Mouse (Mus musculus) neural tube, embryonic 15.5 days (tissue): Measurements from ENCODE around the gene Wdr12. TPM values are rescaled to one million over a fixed set of nuclear protein-coding genes. Genes with fewer than 3 reads are reported as not detected.
"Not testable (repeated sequence)": the region's sequence is repeated elsewhere in the genome, so short reads cannot be mapped to it uniquely, and the experiment has no call there.

ENCODE experiments used
- ATAC-seq: fragments of 200-750 bp; cut with Nextera tagmentation; 2 replicates; pipeline ENCODE4 v1.8.0; 2017; ENCODE audit warnings: mild to moderate bottlenecking, moderate TSS enrichment, moderate library complexity; ENCODE audit not compliant: low FRiP score
- H3K27ac ChIP-seq: fragments of 300-500 bp; sonication (generic); replicated peaks from 2 replicates; pipeline ENCODE4 v1.5.1; 2015; ENCODE audit warnings: mild to moderate bottlenecking, inconsistent platforms
- H3K27me3 ChIP-seq: fragments of 300-500 bp; sonication (generic); replicated peaks from 2 replicates; pipeline ENCODE4 v1.6.1; 2015; ENCODE audit warnings: inconsistent platforms
- H3K36me3 ChIP-seq: fragments of 300-500 bp; sonication (generic); 2 replicates; pipeline ENCODE4 v1.6.1; 2015; ENCODE audit warnings: inconsistent platforms
- H3K4me1 ChIP-seq: fragments of 300-500 bp; sonication (generic); 2 replicates; pipeline ENCODE4 v1.6.1; 2015; ENCODE audit warnings: inconsistent platforms
- H3K4me2 ChIP-seq: fragments of 300-500 bp; sonication (generic); 2 replicates; pipeline ENCODE4 v1.6.1; 2015; ENCODE audit warnings: inconsistent platforms, mild to moderate bottlenecking, moderate library complexity
- H3K4me3 ChIP-seq: fragments of 300-500 bp; sonication (generic); replicated peaks from 2 replicates; pipeline ENCODE4 v1.5.1; 2015; ENCODE audit warnings: mild to moderate bottlenecking, inconsistent platforms
- H3K9ac ChIP-seq: fragments of 300-500 bp; sonication (generic); replicated peaks from 2 replicates; pipeline ENCODE4 v1.6.1; 2015; ENCODE audit warnings: mild to moderate bottlenecking, inconsistent platforms
- H3K9me3 ChIP-seq: fragments of 300-500 bp; sonication (generic); replicated peaks from 2 replicates; pipeline ENCODE4 v1.6.1; 2016; ENCODE audit warnings: inconsistent platforms
- whole genome bisulfite sequencing: fragments of 180-500 bp; shearing (Covaris S2); methylation state at CpG from one replicate; pipeline ENCODE4 v1.1.7; 2015; ENCODE audit warnings: mixed read lengths; 5-methylcytosine and 5-hydroxymethylcytosine counted together
- polyA plus RNA-seq: library from polyadenylated mRNA; unstranded; fragments of >200 nt; fragmentation: Nextera tagmentation; extraction: Ambion mirVana; gene quantifications from 2 replicates; pipeline ENCODE4 v1.2.1, GENCODE M21; 2015

Wdr12 gene
- polyA plus RNA-seq: 49.2 and 53.1 TPM in 2 replicates

GRCm38 (mm10) chr1:60098024-60098781 lies at the start of gene Wdr12, which contains the start of gene Carf:
Gene Wdr12 (minus strand): TSS chr1:60098645.
Gene Carf (plus strand): TSS chr1:60098247.
- H3K27me3 ChIP-seq: no peaks in the 10 kb centered on the region
- H3K9ac ChIP-seq: peak within 1 kb of the TSS; percentile 97
- H3K4me1 ChIP-seq: peaks cover 20% of the 10 kb centered on the region
- ATAC-seq: peak; percentile 96
- peak within 1 kb of the TSS; percentile 83 for H3K4me3 ChIP-seq
- peaks cover 9% of the 10 kb centered on the region for H3K36me3 ChIP-seq
- under 1% methylated on average over 70 of the region's 71 CpGs for WGBS
- H3K4me2 ChIP-seq: peak within 1 kb of the TSS; percentile 76
- H3K27ac ChIP-seq: peak within 1 kb of the TSS; percentile 99
- no peaks in the 10 kb centered on the region for H3K9me3 ChIP-seq

DNA sequence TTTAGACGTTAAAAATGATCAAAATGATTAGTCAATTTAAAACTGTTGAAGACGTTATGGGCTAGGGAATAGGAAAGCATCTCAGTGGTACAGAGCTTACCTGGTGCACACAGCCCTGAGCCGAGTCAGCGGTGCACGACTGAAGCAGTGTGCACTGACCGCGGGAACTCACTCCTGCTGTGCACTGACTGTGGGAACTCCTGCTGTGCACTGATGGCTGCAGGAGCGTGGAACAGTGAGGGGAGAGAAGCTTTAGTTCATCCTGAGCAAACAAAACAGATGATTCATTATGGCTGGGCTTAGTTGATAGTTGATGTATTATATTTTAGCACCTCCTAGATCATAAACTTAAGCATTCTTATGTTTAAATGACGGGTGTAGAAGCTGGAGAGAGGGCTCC lies 38.9 kb upstream of the Wdr12 start:
- Histone ChIP-seq H3K4me1 (no peaks in the 10 kb centered on the region), H3K4me2 (no peak overlapping the region), H3K4me3 (no peak overlapping the region), H3K27me3 (no peaks in the 10 kb centered on the region), H3K27ac (no peak overlapping the region), H3K9ac (no peak overlapping the region), H3K36me3 (peaks cover 9% of the 10 kb centered on the region), H3K9me3 (no peaks in the 10 kb centered on the region)
- no peak for ATAC-seq
- 48% methylated on average over 9 of the region's 9 CpGs for WGBS

GRCm38 (mm10) chr1:60117721-60118455 lies 19.4 kb upstream of the Wdr12 start:
- Histone ChIP-seq H3K9ac (no peak overlapping the region), H3K27me3 (no peaks in the 10 kb centered on the region), H3K9me3 (0 out of 2 replicates have a peak, but pooled peaks cover 3% of the 10 kb centered on the region), H3K36me3 (peaks cover 21% of the 10 kb centered on the region; the same call in 1 of the 2 replicates), H3K4me3 (no peak overlapping the region), H3K4me1 (no peaks in the 10 kb centered on the region), H3K27ac (no peak overlapping the region), H3K4me2 (no peak overlapping the region)
- 66% methylated on average over 7 of the region's 7 CpGs for WGBS
- ATAC-seq: no peak

GRCm38 (mm10) chr1:60104582-60104981 lies 6.1 kb upstream of the Wdr12 start:
- Histone ChIP-seq H3K4me2 (no peak overlapping the region), H3K27me3 (no peaks in the 10 kb centered on the region), H3K9ac (no peak overlapping the region), H3K36me3 (peaks cover 15% of the 10 kb centered on the region), H3K27ac (no peak overlapping the region), H3K9me3 (no peaks in the 10 kb centered on the region), H3K4me1 (no peaks in the 10 kb centered on the region), H3K4me3 (no peak overlapping the region)
- no peak for ATAC-seq
- WGBS: 98% methylated on average over 1 of the region's 1 CpGs

GRCm38 (mm10) chr1:60098839-60099238 lies 394 bp upstream of the Wdr12 start:
- H3K36me3 ChIP-seq: peaks cover 5% of the 10 kb centered on the region
- peak overlapping the region; percentile 99 for H3K27ac ChIP-seq
- peak; percentile 7; the same call in 1 of the 2 replicates for ATAC-seq
- H3K4me2 ChIP-seq: peak overlapping the region; percentile 76
- H3K4me1 ChIP-seq: peaks cover 20% of the 10 kb centered on the region
- WGBS: 10% methylated on average over 9 of the region's 9 CpGs
- H3K9ac ChIP-seq: peak overlapping the region; percentile 97
- H3K27me3 ChIP-seq: no peaks in the 10 kb centered on the region
- H3K4me3 ChIP-seq: peak overlapping the region; percentile 83
- no peaks in the 10 kb centered on the region for H3K9me3 ChIP-seq

- no peaks in the 10 kb centered on the region for H3K9me3 ChIP-seq
- H3K4me3 ChIP-seq: peak overlapping the region; percentile 83
- H3K36me3 ChIP-seq: peaks cover 14% of the 10 kb centered on the region
- H3K27ac ChIP-seq: peak overlapping the region; percentile 99
- under 1% methylated on average over 25 of the region's 25 CpGs for WGBS
- no peaks in the 10 kb centered on the region for H3K27me3 ChIP-seq
- peak overlapping the region; percentile 76 for H3K4me2 ChIP-seq
- ATAC-seq: peak; percentile 93
- H3K9ac ChIP-seq: peak overlapping the region; percentile 63
- peaks cover 20% of the 10 kb centered on the region for H3K4me1 ChIP-seq
Measured at GRCm38 (mm10) chr1:60097277-60098023, 995 bp downstream of the Wdr12 start.

DNA sequence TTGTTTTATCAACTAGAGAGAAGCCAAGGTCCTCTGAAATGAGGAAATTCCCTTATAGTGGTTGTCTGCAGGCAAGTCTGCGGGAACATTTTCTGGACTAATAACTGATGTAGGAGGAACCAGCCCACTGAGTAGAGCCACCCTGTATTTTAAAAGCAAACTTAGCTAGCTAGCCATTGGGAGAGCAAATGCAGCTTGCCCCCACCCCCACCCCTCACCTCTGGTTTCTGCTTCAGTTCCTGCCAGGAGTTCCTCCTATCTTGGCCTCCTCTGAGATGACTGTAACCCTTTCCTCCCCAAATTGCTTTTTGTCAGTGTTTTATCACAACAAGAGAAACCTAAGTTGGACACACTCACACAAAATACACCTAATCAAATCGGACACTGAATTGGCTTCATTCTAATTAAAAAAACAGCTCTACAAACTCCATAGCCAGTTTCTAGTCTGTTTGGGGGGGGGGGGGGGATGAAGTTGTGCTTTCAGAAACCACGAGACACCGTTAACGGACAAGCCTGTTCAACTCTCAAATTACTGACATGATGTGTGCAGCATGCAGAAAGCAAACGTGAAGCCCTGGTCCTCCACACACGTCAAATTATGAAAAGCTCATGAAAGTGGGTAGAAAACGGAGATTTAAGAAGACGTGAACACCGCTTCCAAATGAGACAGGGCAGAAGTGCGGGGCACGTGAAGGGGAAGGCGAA lies 1.7 kb downstream of the Wdr12 start:
- ATAC-seq: no peak

GRCm38 (mm10) chr1:60076411-60076810 lies 22.0 kb downstream of the Wdr12 start:
- ATAC-seq: no peak
- Histone ChIP-seq H3K4me3 (no peak overlapping the region), H3K9ac (no peak overlapping the region), H3K27ac (no peak overlapping the region), H3K4me1 (no peaks in the 10 kb centered on the region), H3K36me3 (peaks cover 27% of the 10 kb centered on the region), H3K27me3 (no peaks in the 10 kb centered on the region), H3K4me2 (no peak overlapping the region), H3K9me3 (no peaks in the 10 kb centered on the region)
- WGBS: 86% methylated on average over 6 of the region's 6 CpGs

More for the DNA sequence above, 1.7 kb downstream of the Wdr12 start:
- Histone ChIP-seq H3K4me2 (peak overlapping the region; percentile 76), H3K9ac (peak overlapping the region; percentile 63), H3K27me3 (no peaks in the 10 kb centered on the region), H3K36me3 (peaks cover 20% of the 10 kb centered on the region), H3K9me3 (no peaks in the 10 kb centered on the region), H3K4me1 (peaks cover 20% of the 10 kb centered on the region), H3K4me3 (peak overlapping the region; percentile 83), H3K27ac (no peak overlapping the region)
- WGBS: 11% methylated on average over 13 of the region's 13 CpGs

DNA sequence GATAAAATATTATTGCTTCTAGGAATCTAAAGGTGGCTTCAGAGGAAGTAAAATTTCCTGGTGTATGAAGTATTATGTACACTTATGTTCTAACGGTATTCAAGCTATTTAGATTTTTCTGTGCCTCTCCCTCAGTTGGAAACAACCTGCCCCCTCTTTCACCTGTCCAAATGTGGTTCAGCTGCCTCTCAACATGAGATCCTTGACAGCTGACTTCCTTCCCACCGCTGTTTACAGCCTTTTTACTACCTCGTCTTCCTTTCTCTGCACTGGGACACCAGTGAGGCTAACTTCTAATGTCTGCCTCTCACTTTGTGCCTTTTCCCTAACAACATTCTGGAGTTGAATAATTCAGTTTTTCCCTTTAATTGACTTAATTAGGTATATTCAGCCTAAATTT lies 22.9 kb downstream of the Wdr12 start:
- Histone ChIP-seq H3K27me3 (no peaks in the 10 kb centered on the region), H3K4me3 (no peak overlapping the region), H3K36me3 (peaks cover 25% of the 10 kb centered on the region), H3K4me2 (no peak overlapping the region), H3K4me1 (no peaks in the 10 kb centered on the region), H3K9ac (no peak overlapping the region), H3K27ac (no peak overlapping the region), H3K9me3 (no peaks in the 10 kb centered on the region)
- 64% methylated on average over 3 of the region's 3 CpGs for WGBS
- no peak for ATAC-seq

- Histone ChIP-seq H3K9me3 (no peaks in the 10 kb centered on the region), H3K9ac (no peak overlapping the region), H3K4me3 (no peak overlapping the region), H3K36me3 (peaks cover 19% of the 10 kb centered on the region), H3K27me3 (no peaks in the 10 kb centered on the region), H3K27ac (no peak overlapping the region), H3K4me2 (no peak overlapping the region), H3K4me1 (no peaks in the 10 kb centered on the region)
- 68% methylated on average over 2 of the region's 2 CpGs for WGBS
- no peak for ATAC-seq
Measured at GRCm38 (mm10) chr1:60074935-60075334, 23.5 kb downstream of the Wdr12 start.

DNA sequence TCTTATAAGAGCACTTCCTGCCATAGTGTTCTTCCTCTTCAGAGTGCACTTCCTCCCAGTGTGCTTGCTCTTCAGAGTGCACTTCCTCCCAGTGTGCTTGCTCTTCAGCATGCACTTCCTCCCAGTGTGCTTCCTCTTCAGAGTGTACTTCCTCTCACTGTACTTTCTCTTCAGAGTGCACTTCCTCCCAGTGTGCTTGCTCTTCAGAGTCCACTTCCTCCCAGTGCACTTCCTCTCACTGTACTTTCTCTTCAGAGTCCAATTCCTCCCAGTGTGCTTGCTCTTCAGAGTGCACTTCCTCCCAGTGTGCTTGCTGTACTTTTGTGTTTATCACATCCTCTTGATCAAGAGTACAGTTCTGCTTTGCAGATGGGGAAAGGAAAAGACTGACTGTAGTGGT lies 27.7 kb downstream of the Wdr12 start:
- ATAC-seq, H3K27me3 ChIP-seq, H3K9me3 ChIP-seq, H3K9ac ChIP-seq, H3K27ac ChIP-seq, H3K4me1 ChIP-seq, H3K4me3 ChIP-seq, H3K36me3 ChIP-seq, H3K4me2 ChIP-seq: not testable (repeated sequence)
